Mouse (Mus musculus) erythroblast, adult 5-6 weeks (primary cell): ENCODE results near the gene Fhad1. TPM values are rescaled to one million over a fixed set of nuclear protein-coding genes. Genes with fewer than 3 reads are reported as not detected.

Source experiments
- ATAC-seq: replicated peaks from 2 replicates; pipeline ENCODE4 v1.8.0; 2016; ENCODE audit warnings: moderate number of reproducible peaks, mild to moderate bottlenecking, moderate TSS enrichment, inconsistent platforms; ENCODE audit not compliant: poor library complexity, low FRiP score, severe bottlenecking
- total RNA-seq, 2 experiments: library from RNA; stranded (forward) in 1 of 2; stranded (reverse) in 1 of 2; fragments of 150-400 nt in 1 of 2; fragments of 200-764, 138-1000 nt in 1 of 2; gene quantifications; 2 replicates each; pipeline versions ENCODE4 v1.2.3 to v1.2.4; 2015 to 2017; ENCODE audit warnings: low replicate concordance in 2 of 2

The Fhad1 gene
- total RNA-seq, 2 experiments from 2014 or later: 0.17 TPM; not detected in 1

DNA sequence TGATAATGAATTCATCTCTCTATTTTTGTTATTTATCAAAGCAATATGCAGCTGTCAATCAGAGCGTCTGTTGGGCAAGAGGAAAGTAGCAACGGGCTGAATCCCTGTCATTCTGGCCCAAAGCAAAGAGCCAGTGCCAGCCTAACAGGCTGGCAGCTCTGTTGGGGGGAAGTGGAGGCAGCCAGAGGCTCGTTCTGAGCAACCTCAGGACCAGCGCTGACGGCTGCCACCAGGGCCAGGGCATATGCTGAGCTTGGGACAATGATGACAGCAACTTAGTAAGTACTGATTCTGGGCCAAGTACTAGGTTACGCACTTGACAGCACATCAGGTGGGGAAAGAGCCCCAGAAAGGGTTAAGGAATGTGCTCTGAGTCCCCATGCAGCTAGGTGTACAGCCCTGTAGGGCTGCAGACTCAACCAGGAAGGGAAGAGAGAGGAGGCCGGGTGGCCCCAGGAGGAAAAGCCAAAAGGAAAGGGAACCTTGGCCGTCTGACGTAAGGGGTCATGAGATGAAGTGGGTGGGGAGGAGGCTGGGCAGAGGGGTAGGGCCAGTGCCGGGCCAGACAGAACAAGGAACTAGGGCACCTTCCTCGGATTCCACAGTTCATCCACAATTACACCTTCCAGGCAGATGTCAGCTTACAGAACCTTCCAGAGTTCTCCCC is 144.1 kb downstream of the Fhad1 start:
- ATAC-seq: no peak

GRCm38 (mm10) chr4:141869436-141870215 is 145.3 kb downstream of the Fhad1 start:
- no peak for ATAC-seq

DNA sequence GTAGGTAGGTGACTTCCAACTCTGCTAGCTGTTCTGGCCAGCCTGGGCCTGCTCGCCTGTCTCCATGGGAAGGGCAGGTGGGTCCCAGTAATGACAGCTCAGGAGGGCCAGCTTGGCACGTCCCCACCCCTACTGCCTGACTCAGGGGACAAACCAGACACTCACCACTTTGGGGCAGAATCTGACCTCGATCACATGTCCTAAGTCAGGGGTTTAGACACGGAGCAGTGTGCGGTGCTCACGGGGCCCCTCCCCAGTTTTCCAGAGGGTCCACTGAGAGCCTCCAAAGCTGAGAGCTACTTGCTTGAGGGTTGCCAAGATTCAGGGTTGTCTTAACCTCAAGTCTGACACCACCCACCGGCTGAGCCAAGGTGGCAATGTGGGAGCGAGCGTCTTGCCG is 146.8 kb downstream of the Fhad1 start:
- no peak for ATAC-seq

GRCm38 (mm10) chr4:141867498-141867897 is 147.4 kb downstream of the Fhad1 start:
- no peak for ATAC-seq

DNA sequence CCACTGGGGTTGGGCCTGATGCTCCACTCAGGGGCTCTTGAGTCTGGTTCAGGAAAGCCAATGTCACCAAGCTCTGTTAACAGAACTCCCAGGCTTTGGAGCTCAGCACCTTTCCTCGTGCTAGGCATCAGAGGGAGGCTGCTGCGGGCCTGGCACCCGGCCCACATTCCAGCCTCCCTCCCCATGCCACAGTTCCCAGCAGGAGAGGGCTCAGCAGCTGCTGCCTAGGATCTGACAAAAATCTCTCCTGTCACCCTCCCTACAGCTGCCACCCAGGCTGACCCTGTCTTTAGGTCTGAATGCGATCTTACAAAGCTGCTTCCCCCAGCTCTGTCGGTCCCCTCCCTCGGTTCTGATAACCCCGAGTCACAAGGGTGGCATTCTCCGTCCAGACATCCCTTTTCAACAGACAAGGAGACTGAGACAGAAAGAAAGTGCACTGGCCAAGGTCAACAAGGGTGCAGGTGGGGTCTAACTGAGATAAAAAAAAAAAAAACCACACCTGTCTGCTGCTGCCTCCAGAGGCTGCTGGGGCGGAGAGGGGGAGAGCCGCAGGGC is 147.9 kb downstream of the Fhad1 start:
- ATAC-seq: no peak

DNA sequence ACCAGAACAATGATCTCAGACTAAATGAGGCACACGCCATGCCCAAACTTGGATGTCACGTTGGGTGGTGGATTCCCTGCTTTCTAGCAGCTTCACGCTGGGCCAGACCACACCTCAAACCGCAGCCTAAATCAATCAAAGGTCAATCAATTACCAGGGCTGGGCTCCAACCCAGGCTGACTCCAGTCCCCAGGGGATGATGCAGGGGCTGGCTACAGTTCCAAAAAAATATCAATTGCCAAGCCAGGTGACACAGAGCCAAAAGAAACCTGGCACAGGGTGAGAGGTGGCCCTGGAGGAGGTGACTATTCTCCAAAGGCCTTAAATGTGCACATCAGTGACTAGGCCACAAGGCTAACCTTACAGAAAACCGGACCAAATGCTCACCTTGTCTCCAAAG is 149.3 kb downstream of the Fhad1 start:
- no peak for ATAC-seq

- ATAC-seq: no peak
Measured at GRCm38 (mm10) chr4:141865006-141865405, 149.9 kb downstream of the Fhad1 start.

DNA sequence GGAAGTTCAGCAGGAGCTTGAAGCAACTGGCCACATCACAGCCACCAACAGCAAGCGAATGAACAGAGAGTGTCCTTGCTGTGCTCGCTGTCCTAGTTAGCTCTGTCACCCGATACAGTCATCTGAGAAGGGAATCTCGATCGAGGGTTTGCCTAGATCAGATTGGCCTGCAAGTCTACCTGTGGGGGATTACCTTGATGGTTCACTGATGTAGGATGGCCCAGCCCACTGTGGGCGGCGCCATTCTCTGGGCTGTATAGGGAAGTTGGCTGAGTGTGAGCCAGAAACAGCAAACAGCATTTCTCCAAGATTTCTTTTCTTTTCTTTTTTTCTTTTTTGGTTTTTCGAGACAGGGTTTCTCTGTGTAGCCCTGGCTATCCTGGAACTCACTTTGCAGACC is 150.4 kb downstream of the Fhad1 start:
- no peak for ATAC-seq

GRCm38 (mm10) chr4:141863726-141864280 is 151.1 kb downstream of the Fhad1 start:
- no peak for ATAC-seq

DNA sequence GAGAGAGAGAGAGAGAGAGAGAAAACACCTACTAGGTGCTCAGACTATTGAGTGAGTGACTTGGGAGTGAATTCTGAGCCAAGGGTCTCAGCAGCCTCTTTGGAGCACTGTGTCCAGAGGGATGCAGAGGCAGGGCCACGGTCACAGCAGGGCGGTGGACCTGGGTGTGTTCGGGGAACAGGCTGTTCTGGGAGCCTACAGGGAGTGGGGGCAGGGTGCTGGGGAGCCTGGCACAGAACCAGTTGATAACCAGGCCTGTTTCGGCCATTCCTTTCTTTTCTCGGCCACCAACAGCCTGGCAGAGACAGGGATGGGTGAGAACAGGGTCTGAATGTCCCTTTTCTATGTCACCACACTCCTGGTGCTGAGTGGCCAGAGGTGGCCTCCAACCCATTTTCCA is 152.0 kb downstream of the Fhad1 start:
- no peak for ATAC-seq

- no peak for ATAC-seq
Measured at GRCm38 (mm10) chr4:141861591-141862295, 153.1 kb downstream of the Fhad1 start.

- no peak for ATAC-seq
Measured at GRCm38 (mm10) chr4:141860246-141860841, 154.5 kb downstream of the Fhad1 start.

GRCm38 (mm10) chr4:141859351-141859750 is 155.5 kb downstream of the Fhad1 start:
- ATAC-seq: no peak

GRCm38 (mm10) chr4:141858501-141858900 is 156.4 kb downstream of the Fhad1 start:
- ATAC-seq: no peak

GRCm38 (mm10) chr4:141857422-141857930 is 157.4 kb downstream of the Fhad1 start:
- ATAC-seq: peak; percentile 68

- peak; percentile 63; the same call in 1 of the 2 replicates for ATAC-seq
Measured at GRCm38 (mm10) chr4:141853437-141853836, 161.4 kb downstream of the Fhad1 start.

GRCm38 (mm10) chr4:141845999-141846398 is 168.9 kb downstream of the Fhad1 start, which contains the start of gene Ctrc:
TSS of gene Ctrc (minus strand) at chr4:141846359.
- no peak for ATAC-seq
